Mouse (Mus musculus) A20 (cell line): ENCODE data around the gene Mettl8.

ENCODE experiments used
- DNase-seq: peaks from one replicate; pipeline ENCODE4 v3.0.0-alpha.2; 2011; ENCODE audit warnings: low read depth, low spot score

Gene Mettl8

DNA sequence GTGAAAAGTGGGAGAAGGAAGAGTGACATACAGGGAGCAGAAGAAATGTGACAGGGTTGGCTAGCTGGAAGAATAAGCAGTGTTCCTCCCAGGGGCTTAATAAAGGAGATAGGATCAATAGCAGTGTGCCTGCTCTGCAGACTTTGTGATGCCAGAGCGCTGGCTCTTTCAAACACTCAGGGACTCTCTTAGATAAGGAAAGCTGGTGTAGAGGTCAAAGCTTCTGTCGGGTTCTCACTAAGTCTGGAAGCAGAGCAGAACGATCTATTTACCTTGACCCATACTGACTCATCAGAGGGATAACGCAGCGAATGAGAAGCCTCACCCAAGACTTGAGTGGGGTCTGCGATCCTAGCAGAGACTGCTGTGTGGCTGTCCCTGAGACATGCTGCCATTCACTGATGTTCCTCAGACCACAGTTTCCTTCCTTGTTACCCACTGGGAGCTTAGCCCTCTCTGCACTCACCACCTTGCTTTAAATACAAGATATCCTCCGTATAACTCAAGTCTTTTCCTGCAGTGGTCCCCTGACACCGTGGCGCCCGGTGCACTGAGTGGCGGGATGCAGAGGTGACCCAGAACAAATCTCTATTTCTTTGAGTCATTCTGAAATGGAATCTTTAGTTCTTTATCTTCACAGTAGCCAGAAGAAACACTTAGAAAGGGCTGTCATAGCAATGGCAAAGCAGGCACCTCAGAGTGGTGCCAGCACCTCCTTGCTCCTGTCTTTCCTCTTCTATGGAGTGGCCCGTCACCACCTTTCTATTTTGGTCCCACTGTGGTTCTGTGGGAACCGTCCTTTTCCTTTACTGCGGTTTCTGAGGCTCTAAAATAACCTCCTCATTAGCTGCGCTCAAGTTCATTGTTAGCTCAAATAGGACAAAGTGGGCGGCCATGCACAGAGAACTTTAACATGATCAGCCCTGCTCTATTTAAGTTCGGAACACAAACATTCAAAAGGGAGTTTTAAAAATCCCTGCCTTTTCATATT is 65.9 kb downstream of the Mettl8 start:
- no peak for DNase-seq

DNA sequence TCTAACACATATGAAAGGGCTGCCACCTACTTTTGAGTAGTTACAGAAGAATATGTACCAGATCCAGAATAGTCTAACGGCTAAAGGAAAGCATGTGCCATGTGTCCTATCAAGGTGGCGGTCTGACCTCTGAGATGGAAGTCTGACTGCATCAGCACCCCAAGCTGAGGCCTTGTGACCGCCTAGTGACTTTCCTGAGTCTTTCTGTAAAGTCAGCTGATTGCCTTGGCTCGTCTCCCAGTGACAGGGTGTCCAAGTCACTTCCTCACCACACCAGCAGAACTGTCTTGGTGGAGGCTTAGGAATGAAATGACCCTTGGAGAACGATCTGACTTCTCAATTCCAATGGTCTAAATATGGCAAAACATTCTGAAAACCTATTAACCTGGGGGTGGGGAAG is 77.1 kb downstream of the Mettl8 start:
- no peak for DNase-seq

DNA sequence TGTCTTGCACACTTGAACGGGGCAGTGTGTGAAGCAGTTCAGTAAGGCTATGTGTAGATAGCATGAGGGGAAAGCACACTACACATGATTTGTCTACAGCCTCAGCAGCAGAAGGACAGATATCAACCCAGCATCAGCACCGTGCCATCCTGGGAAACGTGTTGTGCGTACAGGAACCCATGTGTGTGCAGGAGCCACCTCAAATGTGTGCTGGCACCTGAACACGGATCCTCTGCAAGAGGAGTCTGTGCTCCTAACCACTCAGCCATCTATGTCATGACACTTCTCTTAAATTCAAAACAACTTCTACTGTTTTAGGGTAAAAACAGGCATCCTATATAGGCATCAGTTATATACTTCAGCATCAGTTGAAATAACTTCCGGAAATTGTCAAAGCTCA is 80.6 kb downstream of the Mettl8 start:
- DNase-seq, result no peak

DNA sequence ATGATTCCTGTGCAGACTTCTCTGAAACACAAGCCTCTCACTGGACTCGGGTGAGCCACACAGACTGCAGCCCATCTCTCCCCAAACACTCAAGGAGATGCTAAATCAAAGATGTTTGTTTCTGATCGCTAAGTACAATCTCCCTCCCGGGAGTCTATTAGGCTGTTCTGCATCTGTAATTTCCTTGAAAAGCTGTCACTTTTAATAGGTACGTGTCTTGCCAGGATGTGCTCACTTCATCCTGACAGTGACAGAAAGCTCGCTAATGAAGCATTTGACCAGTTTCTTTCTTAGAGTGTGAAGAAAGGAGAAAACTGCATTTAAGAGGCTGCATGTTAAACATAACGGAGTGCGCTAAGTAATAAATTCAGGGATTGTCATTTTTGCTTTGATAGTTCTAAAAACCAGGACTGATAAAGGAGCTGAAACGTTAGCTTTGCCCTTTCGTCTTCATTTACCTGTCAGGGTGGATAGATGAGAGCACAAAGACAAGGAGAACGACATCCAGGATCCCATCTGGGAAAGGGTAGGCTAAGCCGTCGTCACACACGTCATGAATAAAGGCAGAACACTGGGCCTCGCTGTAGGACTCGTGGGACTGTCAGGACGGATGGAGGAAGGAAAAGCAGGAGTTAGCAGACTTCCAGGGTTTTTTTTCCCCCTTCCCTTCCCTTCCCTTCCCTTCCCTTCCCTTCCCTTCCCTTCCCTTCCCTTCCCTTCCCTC is 82.4 kb downstream of the Mettl8 start:
- DNase-seq, result no peak

DNA sequence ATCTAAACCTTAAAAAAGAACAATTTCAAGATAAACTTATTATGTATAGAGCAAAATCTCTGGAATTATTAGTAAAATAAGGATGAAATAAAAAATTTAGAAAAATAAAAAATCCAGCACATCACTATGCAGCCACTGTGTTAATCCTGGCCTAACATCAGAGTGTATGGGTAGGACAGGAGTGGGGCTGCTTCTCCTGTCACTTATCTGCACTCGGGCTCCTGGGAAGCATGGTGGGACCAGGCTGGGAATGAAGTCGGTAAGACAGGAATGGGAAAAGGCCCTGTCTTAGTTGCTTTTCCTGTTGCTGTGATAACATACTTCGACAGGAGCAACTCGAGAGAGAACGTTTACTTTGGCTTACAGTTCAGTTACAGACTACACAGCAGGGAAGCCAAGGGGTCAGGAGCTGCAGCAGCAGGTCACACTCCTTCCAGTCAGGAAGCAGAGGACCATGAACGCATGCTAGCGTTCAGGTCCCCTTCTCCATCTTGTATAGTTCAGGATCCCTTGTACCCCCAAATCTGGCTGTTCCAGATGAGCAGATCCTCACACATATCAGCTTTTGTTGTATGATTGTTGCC is 85.1 kb downstream of the Mettl8 start:
- DNase-seq, result no peak

DNA sequence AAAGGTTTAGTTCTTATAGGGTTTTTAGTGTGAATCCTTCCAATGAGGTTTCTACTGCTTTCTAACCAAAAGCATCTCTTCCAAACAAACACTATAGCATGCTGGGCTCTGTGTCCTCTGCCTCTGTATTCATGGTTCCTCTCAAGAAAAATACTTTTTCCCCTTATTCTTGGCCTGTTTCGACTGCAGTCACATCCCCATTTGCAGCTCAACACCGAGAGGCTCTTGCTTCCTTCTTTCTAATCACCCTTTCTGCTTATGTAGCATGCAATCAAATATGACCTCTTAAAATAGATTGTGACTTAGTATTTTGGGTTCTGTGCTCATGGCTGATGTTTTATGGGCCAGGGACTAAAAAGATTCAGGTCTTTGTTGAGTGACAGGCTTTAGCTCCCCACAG is 87.1 kb downstream of the Mettl8 start:
- peak; percentile 73 for DNase-seq

DNA sequence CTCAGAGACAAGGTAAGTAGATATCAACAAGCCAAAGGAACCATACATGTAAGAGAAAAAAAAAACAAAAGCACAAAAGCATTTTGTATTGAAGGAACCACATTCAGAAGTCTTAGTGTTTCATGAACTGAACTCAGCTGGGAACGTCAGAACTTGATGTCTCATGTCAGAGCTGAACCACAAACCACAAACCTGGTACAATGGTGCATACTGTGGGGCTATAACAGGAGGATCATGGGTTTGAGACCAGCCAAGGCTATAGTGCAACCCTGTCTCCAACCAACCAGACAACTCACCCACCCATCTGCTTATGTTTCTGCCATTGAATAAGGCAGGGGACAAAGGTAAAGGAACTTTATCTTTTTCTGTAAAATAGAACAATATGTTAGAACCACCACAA is 88.2 kb downstream of the Mettl8 start:
- peak; percentile 41 for DNase-seq

DNA sequence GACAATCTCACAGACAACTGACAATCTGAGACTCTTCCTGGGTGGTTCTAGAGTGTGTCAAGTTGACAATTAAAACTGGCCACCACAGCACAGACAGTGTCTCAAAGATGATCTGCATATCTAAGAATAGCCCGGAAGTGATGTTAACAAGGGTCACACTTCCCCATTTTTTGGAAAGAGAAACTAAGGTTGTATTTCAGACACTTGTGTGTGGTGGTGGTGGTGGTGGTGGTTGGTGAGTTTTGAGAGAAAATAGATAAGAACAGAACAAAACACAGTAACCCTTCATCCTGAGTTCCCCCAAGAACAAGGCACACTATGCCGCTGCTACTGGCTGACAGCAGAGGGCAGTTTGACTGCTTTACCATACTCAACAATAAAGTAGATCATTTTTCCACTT is 90.6 kb downstream of the Mettl8 start:
- DNase-seq, result peak; percentile 91

DNA sequence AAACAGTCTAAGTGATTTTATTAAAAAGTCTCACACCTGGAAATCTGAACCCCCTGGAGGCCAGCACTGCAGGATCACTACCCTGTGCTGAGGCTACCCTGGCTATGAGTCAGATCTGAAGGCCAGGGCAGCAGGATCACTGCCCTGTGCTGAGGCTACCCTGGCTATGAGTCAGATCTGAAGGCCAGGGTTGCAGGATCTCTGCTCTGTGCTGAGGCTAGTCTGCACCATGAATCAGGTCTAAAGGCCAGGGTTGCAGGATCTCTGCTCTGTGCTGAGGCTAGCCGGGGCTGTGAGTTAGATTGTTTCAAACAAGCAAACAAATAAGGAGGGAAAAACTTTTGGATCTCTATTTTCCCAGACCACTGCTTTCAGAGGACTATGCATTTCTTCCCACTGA is 92.5 kb downstream of the Mettl8 start:
- peak; percentile 46 for DNase-seq

DNA sequence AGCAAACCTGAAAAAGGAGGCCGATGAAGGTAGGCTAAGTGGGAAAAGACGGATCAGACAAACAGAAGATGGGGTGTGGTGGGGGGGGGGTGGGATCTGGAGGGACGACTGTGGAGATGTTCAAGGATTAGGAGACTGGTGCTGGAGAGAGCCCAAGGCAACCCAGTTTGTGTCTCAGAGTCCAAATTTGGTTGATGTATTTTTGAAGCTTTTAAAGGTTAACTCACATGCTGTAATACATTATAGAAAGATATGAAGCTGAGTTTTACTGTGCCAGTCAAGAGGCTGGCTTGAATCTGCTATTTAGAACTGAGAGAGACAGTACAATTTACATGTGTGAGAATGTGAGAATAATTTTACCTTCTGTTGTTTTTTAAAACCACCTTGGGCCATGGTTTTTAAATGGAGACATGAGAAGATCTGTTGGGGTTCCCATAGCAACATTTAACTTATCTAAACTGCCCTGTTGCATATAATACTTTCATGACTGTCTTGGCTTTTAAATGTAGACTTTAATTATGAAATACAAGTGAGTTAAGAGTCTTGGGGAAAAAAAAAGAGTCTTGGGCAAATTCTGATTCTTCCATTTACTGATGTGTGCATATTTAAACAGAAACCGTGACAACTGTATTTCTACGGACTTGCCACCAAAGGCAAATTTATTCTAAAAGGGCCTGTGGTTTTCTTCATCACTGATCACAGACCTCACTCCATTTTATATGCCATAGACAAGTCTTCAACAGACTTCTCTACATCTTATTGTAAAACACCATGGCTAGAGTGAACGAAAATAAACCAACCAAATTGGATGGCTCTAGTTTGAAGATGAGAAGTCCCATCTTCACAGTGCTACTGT is 94.1 kb downstream of the Mettl8 start:
- peak; percentile 79 for DNase-seq

DNA sequence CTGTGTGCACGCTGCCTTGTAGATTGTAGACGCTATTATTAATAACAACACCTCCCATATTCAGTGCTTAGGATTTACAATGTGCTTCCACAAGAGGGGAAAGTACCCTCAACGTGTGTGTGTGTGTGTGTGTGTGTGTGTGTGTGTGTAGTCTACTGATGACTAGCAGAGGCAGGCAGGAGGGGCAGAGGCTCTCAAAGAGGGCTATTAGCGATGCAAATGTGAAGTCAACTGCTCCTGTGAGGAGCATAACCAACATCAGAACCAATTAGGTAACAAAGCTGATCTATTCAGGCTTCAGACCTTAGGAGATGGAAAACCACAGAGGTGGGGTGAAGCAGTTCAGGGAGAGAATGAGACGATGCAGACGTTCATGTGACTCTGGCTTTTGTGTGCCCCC is 95.3 kb downstream of the Mettl8 start:
- DNase-seq, result peak; percentile 42

DNA sequence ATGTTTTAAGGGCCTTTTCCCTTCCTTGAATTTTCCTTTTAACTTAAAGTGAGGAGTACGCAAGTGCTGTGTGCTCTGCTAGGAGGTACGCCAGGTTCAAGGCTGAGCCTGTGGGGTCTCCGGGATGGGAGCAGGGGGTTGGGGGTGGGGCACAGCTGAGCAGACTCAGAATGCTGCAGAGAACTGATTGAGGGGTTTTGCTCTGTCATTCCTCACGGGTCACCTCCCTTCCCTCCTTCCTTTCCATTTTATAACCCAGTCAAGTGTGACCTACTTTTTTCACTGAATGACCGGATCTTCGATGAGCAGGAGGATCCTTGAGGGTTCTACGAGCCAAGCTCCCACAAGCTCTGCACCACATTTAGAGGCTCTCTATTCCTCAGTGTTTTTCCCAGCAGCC is 96.0 kb downstream of the Mettl8 start:
- no peak for DNase-seq

DNA sequence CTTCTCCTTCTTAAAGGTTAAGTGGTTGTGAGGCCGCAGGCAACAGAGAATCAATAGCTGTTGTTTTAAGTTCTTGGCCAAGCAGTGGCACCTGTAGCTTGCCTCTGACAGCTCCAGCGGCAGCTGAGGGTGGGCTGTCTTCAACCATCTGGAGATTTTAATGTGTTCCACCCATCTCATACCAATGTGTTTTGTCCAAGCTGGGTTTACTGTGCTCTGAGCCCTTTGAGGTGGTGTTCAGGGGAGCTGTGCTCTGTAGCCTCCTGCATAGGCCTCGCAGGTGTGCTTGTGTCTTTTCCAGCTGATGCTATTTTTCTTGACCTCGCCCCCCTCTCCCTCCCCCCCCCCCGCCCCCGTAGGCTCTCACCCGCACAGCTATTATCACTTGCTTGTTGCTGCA is 96.8 kb downstream of the Mettl8 start:
- DNase-seq, result peak; percentile 52

DNA sequence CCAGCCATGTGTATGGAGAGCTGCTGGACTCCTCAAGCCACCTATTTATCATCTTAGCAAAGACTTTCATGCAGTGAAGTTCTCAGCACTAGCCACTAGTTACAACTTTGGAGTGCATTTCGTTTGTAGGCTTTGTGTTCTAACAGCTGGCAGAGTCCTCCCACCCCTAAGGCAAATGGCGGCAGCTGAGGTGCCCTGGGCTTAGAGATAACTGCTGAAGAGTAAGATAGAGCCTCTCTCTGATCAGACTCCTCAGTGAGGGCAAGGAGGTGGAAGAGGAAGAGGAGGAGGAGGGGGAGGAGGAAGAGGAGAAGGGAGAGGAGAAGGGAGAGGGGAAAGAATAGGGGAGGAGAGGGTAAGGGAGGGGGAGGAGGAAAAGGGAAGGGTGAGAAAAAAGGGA is 101.8 kb downstream of the Mettl8 start:
- no peak for DNase-seq

DNA sequence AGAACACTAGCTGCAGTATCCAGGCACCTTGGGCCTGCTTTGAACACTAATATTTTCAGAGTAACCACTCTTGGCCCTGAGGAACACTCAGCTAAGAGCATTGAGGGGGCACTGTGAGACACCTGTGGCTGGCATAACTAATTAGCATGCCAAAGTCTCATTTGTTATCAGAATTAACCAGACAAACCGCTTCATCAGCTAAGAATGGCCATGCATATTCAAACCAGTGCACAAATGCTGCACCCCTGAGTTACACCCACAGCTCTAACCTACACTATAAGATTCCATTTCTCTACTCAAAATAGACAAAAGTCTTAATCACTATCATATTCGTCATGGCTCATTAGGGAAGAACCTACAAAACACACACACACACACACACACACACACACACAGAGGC is 103.4 kb downstream of the Mettl8 start:
- DNase-seq, result no peak

DNA sequence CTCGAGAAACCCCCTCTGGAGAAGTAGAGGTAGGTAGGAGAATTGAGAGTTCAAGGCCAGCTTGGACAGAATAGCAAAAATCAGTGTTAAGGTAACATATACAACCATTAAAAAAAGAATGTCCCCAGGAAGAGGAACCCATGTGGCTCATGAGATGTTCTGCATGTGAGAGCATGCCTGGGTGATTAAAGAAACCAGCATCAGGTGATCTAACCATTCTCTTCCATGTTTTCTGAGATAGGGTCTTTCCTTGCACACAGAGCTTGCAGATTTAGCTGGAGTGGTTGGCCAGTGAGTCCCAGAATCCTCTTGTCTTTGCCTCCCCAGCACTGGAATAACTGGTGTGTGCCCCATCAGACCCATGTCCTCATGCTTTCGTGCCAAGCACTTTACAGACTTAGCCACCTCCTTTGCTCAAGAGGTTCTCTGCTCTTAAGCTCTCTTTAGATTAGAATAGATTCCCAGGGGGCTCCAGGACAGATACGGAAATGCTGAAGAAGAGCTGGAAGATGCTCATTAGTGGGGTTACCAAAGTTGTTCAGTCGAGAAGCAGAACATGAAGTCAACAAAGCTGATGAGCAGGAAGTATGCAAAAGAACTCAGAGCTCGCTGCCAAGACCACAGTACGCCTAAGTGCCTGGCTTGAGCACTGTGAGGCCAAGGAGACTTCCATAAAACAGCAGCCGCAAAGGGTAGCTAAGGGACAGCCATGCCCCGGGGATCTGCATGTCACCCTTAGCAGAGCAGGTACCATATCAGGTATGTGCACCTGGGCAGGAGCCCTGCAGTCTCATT is 110.7 kb downstream of the Mettl8 start:
- DNase-seq, result no peak

DNA sequence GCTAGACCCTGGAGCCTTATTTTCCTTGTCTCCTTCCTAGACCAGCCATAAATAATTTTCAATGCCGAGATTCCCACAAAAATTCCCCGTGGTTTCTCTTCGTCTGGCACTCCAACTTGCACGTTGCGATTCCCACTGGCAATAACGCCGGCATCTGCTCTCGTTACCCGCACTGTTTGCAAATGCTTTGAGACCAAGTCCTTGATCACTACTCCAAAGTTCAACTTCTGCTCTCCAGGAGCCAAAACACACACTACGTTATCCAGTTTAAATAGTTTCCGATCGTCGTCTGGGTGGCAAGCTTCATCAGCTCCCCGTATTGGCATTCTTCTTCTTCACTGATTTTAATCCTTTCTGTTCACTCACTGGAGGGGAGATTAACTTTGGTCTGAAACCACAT is 114.6 kb downstream of the Mettl8 start:
- no peak for DNase-seq

DNA sequence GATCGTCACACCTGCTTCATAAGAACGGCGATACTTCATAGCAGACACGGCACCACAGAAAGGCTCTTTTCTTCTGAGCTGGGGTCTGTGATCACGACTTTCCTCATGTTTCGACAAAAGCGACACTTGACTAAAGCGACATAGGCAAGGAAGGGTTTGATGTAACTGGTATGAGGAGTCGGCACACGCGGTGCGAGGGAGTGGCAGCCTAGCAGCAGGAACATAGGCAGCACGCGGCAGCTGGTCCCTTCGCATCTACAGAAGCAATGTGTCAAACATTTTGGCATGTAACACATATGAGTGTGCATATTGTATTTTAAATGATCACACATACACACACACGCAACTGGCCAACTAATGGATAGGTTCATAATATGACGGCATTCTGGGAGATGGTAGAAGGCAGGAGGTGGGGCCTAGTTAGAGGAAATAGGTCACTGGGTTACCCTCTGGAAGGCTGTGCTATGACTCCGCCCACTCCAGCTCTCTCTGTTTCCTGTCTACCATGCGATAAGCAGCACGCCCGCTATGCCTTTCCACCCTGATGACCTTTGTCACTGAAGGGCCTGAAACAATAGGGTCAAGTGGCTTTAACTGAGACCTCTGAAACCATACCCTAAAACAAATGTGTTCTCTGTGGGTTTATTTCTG is 116.4 kb downstream of the Mettl8 start:
- no peak for DNase-seq

DNA sequence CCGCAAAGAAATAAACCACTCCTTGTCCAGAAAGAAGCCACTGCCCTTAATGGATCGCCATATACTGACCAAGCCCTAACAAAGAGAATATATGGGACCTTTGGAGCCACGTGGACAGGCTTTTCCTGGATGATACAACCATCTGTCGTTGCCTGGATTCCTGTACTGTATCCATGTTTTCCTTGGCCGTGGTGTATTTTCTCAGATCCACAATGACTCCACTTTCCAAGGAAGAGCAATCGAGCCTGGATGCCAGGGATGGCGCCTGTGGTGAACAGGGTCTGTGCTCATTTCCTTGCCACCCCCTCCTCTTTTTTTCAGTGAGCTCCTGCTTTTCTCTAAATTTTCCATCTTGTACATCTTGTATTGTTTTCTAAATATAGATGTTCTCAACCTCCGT is 120.6 kb downstream of the Mettl8 start:
- DNase-seq, result no peak

DNA sequence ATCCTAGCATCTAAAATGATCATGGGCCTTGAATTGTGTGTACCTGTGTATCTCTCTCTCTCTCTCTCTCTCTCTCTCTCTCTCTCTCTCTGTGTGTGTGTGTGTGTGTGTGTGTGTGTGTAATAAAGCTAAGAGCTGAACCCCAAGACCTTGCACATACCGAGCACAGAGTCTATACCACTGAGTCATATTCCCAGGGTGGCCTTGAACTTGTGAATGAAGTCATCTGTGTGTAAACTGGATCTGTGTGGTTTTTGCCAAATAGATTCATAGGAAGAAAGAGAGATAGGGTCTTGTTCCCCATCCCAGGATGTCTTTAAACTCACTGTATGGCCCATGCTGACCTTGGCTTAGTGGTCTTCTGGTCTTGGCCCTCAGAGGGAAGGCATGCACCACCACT is 121.9 kb downstream of the Mettl8 start:
- DNase-seq, result no peak
